Mouse (Mus musculus) bone marrow macrophage, adult 2 months (primary cell): Measurements from ENCODE around the gene Rap1gds1.

Experiments used
- CTCF ChIP-seq: IDR thresholded peaks from 2 replicates; pipeline ENCODE4 v1.5.1; 2012; ENCODE audit warnings: low read depth, mild to moderate bottlenecking, low read length, moderate library complexity
- POLR2A ChIP-seq: IDR thresholded peaks from 2 replicates; pipeline ENCODE4 v1.6.1; 2012; ENCODE audit warnings: mild to moderate bottlenecking, low read depth, low read length, borderline replicate concordance

- no peak for TF ChIP-seq CTCF
- TF ChIP-seq POLR2A = no peak
These were observed 20.9 kb upstream of the Rap1gds1 start for GRCm38 (mm10) chr3:139095894-139096293.
